Mouse (Mus musculus): ENCODE data around the gene Gm9821. TPM values are rescaled to one million over a fixed set of nuclear protein-coding genes. Genes with fewer than 3 reads are reported as not detected.

Gm9821 gene
- polyA plus RNA-seq, 1 experiment: 0.12 TPM

DNA sequence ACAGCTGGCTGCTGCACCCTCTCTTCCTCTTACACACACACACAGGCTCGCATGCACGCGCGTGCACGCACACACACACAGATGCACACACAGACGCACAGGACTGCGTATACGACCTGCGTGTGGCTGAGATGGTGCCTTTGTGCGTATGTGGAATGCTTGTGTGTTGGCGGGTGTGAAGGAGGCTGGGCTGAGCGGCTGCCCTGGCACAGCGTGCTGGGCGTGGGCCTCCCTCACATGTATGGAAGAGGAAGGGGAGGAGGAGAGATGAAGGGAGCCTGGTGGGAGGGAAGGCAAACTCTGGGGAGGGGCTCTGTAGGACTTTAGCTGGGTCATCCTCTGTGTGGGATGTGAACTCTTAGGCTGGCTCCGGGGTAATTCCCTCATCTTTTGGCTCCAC is 20.1 kb upstream of the Gm9821 start:
- DNase-seq (ENCODE audit: extremely low spot score in 1 of 2, low spot score in 1 of 2): peak in 1 of 2 experiments; percentile 79

DNA sequence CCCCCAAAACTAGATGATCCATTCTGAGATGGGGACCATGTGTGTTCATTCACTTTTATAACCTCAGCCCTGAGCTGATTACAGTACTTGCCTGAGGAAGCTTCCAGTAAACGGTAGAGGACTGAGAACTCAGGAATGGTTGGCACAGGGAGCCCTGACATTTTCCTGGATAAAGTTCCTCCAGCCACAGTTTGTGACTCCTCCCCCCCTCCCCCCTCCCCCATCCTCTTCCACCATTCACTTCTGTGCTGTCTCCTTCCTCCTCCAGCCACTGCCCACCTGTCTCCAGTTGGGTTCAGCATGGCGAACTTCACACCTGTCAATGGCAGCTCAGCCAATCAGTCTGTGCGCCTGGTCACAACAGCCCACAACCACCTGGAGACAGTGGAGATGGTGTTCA is 18.6 kb upstream of the Gm9821 start, which contains the start of gene Chrm4:
Gene Chrm4 (plus strand): TSS at position 301 of the 400 bp plus-strand sequence.
- DNase-seq (ENCODE audit: extremely low spot score in 1 of 2, low spot score in 1 of 2): no peak

DNA sequence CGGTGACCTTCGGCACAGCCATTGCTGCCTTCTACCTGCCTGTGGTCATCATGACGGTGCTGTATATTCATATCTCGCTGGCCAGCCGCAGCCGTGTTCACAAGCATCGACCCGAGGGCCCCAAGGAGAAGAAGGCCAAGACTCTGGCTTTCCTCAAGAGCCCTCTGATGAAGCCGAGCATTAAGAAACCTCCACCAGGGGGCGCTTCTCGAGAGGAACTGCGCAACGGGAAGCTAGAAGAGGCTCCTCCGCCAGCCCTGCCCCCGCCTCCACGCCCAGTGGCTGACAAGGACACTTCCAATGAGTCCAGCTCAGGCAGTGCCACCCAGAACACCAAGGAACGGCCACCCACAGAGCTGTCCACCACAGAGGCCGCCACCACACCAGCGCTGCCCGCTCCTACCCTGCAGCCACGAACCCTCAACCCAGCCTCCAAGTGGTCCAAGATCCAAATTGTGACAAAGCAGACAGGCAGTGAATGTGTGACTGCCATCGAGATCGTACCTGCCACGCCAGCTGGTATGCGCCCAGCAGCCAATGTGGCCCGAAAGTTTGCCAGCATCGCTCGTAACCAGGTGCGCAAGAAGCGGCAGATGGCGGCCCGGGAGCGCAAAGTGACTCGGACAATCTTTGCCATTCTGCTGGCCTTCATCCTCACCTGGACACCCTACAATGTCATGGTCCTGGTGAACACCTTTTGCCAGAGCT is 17.5 kb upstream of the Gm9821 start:
- DNase-seq (ENCODE audit: extremely low spot score in 1 of 2, low spot score in 1 of 2): peak in 1 of 2 experiments; percentile 92

DNA sequence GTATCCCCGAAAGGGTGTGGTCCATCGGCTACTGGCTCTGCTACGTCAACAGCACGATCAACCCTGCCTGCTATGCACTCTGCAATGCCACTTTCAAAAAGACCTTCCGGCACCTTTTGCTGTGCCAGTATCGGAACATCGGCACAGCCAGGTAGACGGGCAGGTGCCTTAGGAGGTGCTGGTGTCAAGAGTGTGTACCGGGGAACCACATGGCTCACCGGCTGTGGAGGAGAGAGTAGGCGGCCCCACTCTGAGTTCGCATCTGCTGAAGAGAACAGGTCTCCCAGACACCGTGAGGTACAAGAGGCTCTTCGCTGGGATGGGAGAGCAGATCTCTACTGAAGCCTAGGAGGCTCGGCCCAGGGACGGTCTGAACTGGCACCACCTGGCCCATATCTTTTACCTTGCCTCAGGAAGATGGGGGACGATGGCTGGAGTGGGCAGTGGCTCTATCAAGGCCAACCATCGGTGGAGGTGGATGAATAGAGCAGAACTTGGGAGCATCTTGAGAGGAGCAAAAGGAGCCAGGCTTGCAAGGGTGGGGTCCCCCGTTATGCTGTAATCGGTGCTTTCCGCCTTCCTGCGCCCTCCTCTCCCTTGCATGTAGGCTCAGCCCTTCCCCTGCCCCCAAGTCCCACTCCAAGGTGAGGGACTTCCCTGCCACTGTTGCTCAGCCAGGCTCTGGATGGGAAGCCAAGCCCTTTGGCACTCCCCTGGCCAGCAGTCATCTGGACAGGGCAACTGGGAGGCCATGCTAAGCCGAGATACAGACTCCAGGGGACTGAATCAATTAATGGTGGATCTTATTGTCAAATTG is 16.8 kb upstream of the Gm9821 start:
- no peak for DNase-seq (ENCODE audit: extremely low spot score in 1 of 2, low spot score in 1 of 2)

DNA sequence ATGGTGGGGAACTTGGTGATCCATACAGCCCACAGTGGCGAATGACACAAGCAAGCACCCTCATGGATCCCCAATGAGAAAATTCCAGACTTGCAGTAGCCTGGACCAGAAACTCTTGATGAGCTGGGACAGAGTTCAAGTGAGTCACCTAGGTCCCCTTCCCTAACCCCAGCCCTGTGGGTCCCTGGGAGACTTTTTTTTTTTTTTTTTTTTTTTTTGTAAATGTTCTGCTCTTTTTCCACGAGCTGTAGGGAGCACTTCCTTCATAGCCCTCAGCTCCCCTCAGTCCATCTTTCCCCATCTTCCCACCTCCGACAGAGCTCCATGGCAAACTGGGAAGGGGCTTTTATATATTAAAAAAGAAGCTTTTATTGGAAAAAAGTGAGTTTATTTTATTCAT is 16.0 kb upstream of the Gm9821 start:
- DNase-seq (ENCODE audit: extremely low spot score in 1 of 2, low spot score in 1 of 2): no peak

DNA sequence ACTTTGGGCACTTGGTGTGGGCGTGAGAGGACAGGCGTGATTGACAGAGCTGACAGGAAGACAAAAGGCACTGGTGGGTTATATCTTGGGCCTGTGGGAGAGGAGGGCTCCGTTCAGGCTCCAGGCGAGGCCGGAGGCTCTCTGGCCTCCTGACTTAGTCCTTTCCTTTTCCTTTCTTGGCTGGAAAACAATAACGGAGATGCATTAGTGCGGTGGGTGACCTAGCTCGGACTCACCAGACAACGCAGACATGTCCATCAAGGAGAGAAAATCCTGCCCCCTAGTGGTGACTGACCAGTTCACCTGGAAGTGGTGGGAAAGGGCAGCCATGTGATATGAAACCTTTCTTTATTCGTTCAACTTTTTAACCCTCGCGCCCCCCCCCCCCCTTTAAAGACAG is 15.6 kb upstream of the Gm9821 start:
- peak in 1 of 2 experiments; percentile 79 for DNase-seq (ENCODE audit: extremely low spot score in 1 of 2, low spot score in 1 of 2)

DNA sequence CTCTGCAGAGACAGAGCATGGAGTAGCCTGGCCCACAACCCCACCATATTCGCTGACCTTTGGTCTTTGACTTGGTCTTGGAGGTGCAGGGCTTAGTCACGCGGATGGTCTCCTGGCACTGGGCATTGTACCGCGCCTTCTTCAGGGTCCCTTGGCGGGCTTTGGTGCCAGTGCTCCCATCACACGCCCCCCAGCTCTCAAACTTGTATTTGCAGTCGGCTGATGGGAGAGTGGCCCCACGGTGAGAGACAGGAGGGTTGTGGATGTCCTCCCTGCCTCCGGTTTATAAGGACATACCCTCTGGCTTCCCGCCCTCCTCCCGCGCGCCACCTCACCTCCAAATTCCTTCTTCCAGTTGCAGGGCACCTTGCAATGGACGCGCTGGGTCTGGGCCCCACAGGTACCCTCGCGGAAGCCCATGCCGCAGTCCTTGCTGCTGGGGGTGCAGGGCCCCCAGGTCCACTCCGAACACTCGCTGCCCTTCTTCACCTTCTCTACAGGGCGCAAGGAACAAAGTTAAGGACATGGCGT is 14.7 kb upstream of the Gm9821 start:
- no peak for DNase-seq (ENCODE audit: extremely low spot score in 1 of 2, low spot score in 1 of 2)

DNA sequence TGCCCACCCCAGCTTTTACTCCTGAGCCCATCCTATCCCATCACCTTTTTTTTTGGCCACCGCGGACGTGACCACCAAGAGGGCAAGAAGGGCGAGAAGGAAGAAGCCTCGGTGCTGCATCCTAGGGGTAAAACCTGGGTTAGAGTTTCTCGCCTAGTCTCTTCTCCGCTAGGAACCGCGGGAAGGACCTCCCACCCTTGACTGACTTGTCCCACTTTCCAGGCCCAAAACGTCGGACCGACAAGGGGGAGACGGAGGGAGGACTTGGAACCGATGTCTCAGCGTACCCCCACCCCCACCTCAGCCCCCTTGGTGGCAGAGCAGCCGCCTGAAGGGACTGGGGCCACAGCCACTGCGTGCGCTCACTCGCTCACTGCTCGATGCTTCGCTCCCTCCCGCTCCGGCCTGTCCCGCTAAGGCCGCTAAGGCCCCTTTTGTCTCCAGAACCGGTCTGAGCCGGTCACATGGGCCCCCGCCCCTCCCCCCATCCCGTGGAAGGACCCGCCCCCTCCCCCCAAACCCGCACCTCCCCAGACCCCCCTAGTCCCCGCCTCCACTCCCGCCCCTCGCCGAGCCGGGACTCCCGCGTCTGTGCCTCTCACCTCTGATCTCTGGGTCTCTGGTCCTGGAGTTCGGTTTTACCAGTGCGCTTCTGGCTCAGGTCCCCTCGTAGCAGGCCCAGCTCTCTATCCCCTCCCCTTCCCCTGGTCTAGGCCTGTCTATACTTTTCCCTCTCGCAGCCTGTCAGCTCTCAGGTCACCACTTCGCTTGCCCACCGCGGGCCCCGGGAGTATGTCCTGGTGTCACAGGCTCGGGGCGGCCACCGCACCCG is 14.0 kb upstream of the Gm9821 start:
- DNase-seq (ENCODE audit: extremely low spot score in 1 of 2, low spot score in 1 of 2): peak in 1 of 2 experiments; percentile 14

DNA sequence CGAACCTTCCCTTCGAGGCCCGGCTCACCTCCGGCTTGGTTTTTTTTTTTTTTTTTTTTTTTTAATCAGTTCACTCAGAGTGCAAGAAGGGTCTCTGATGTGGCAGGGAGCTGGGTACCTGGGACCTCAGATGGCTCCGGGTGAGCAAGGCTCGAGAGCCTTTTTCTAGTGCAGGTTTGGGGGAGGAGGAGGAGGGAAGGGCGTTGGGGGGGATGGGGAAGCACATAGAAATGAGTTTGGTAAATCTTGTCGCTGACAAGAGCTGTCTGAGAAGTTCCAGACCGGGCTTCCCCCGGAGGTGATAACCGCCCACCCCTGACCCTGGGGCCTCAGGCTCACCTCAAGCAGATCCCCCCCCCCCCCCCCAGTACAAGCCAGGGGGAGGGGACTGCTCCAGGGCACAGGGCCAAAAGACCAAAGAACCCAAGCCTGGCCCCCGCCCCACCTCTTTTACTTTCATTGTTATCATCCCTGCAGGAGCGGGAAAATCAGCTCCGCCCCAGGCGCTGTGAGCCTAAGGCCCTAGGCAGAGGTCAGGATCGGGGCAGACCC is 13.3 kb upstream of the Gm9821 start, which contains the start of gene Mdk:
Gene Mdk (minus strand): TSS at position 138 of the 552 bp plus-strand sequence.
- DNase-seq (ENCODE audit: extremely low spot score in 1 of 2, low spot score in 1 of 2): no peak

DNA sequence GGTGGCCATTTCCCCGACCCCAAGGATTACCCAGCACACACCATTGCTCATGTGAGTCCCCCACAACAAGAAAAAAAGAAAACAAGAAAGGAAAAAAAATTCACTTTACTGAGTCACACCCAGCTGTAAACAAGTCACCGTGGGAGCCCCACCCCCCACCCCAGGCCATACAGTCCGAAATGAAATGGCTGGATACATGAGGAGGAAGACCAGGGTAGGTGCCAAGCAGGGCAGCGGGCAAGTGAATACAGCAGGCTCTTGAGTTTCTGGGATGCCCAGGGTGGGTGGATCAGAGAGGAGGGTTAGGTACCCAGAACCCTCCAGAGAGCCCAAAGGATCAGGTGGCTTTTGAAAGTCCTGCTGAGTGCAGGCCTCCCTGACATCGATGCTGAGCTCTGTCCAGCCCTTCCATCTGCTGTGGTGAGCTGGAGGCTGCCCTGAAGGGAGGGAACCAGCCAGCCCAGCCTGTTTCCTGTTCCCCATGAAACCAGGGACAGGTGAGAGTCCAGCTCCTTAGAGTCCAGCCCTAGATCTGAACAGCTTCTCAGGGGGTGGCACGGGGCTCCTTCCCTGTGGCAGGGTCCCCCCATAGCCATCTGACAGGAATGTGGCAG is 12.7 kb upstream of the Gm9821 start:
- no peak for DNase-seq (ENCODE audit: extremely low spot score in 1 of 2, low spot score in 1 of 2)

DNA sequence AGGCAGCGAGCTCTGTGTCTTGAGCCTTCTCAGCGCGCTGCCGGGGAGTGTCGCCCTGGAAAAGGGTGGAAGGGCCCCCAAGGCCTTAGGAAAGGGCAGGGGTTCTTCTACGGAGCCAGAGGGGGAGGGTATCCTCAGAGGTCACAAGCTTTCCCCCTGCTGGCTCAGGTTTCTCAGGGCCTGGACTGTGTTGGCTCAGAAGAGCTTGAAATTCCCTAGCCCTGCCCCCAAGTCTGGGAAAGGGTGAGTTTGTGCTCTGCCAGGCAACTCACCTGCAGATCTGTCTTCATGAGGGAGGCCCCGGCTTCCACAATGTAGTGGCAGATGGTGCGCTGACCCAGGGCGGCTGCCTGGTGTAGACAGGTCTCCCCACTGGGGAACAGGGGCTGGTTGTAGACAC is 12.0 kb upstream of the Gm9821 start:
- no peak for DNase-seq (ENCODE audit: extremely low spot score in 1 of 2, low spot score in 1 of 2)

DNA sequence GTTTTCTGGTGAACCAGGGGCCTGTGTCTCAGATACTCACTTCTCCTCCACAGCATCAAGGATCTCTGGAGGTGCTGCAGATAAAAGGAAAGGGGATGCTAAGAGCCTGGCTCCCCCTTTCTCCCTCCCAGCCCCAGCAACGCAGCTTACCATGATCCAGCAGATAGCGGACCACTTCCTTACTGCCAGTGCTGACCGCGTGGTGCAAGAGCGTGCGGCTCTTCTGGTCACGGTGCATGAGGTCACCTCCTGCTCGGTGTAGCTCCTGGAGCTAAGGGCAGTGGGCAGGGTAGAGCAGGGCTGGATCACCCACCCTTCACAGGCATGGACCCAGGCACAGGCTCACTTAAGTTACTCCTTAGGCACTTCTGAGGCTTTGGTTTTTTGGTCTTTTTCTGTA is 11.5 kb upstream of the Gm9821 start:
- DNase-seq (ENCODE audit: extremely low spot score in 1 of 2, low spot score in 1 of 2): no peak

DNA sequence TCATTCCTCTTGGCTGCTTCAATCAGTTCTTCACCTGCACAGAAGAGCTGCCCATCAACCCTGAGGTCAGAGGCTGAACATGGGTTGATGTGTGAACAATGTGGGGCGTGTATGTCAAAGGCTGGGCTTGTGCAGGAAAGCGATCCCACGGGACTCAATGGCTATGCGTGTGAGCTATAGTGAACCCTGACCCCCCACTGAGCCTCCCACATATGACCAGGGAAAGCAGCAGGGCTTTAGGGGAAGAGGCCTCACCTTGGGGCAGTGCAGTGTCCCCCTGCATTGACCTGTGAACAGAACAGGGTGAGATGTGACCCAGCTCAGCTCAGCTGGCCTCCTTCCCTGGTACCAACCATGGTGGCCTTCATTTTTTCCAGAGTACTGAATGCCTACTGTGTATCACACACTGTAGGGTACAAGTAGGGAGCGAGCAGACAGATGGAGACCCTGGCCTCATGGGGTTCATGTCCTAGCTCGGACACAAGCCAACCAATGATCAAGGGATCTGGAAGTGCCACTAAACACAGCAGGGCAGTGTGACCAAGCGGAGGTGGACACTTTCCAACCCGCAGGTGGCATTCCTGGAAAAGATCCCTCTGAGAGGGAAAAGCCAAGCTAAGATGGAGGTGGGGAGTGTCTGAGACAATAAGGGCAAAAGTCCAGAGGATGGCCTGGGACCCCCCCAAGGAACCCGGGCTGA is 10.5 kb upstream of the Gm9821 start:
- DNase-seq (ENCODE audit: extremely low spot score in 1 of 2, low spot score in 1 of 2): no peak

DNA sequence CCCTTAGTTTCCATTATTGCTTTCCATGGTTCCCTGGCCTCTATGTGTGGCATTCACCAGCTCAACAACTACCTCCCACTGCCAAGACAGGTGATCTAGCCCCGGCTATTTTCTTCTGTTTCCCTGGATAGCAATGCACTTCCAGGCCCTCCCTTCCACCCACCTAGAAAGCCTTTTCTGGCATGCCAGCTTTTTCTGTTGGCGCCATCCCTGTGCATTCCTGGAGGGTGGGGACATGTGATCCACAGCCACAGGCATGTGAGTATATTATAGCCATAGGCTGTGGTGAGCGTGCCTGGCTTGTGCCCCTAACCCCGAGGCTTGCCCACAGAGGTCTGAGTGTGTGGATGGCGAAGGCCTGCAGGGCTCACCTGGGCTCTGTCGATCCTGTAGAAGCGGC is 9.3 kb upstream of the Gm9821 start:
- DNase-seq (ENCODE audit: extremely low spot score in 1 of 2, low spot score in 1 of 2): peak in 1 of 2 experiments; percentile 75

DNA sequence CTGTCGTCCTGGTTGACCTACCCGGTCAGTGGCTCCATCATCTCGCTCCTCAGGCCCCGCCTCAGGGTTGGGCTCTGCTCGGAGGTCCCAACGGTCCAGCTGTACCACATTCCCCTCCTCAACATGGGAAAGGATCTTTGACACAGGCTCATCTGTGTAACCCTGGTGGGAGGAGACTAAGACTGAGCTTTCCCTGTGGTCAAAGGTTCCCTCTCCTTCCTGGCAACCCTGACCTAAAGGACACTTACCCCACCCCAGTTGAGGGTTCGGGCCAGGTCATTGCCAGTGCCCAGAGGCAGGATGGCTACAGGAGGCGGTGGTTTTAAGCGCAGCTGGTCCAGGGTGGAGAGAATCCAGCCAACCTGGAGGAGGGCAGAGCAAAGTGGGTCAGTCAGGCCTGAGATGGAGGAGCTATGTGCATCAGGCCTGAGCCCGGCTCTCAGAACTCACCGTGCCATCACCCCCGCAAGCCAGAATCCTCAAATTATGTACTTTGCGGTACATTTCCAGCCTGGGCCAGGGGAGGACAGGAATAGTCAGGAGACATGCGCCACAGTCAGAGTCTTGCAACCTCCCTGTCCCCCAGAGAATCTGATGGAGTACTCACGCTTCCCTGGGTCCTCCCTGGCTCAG is 6.1 kb upstream of the Gm9821 start:
- DNase-seq (ENCODE audit: extremely low spot score in 1 of 2, low spot score in 1 of 2): no peak

DNA sequence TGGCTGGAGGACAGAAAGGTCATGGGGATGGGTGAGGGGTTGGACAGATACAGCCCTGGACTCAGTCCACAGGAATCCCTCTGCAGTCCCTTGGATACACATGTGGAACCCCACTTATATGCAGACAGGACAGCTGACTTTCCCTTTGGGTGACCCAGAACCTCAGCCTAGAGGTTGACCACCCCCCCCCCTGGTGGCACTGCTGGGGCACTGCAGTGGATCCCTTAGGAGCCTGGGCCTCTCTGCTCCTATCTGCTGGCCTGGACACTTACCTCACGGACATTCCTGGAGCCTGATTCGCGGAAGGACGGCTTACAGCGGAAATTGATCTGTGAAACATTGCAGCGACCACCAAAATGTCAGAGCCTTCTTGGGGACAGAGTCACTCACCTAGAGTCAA is 3.1 kb upstream of the Gm9821 start:
- no peak for DNase-seq (ENCODE audit: extremely low spot score in 1 of 2, low spot score in 1 of 2)

DNA sequence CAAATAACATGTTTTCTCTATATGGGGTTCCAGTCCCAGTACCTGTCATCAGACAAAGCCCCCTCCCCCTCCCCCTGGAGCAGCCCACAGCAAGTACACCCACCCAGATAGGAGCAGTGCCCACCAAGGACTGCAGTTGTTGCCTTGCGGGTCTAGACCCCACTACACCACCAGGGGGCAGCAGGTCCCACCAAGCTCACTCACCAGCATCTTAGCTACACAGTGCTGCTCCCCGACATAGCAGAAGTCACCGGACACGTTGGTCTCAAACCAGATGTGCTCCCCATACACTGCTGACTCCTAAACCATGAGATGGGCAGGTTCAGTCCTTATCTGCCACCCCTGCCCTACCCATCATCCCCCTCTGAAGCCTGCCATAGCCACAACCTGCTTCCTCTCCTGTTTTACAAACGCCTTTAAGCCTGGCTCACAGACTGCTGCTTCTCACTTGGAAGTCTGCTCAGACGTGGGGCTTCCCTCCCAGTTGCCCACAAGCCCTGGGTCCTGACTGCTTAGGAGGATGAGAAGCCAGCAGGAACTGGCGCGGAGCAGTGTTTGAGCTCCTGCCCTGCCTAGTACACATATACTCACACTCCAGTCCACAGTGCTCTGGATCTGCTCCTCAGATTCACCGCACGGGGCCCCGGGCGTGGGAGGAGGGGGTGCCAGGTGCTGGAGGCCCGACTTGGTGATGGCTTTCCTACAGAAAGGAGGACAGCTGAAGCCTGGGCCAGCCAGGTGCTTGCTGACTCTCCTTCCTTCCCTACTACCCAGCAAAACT is 1.1 kb upstream of the Gm9821 start:
- peak in 1 of 2 experiments; percentile 87 for DNase-seq (ENCODE audit: extremely low spot score in 1 of 2, low spot score in 1 of 2)

DNA sequence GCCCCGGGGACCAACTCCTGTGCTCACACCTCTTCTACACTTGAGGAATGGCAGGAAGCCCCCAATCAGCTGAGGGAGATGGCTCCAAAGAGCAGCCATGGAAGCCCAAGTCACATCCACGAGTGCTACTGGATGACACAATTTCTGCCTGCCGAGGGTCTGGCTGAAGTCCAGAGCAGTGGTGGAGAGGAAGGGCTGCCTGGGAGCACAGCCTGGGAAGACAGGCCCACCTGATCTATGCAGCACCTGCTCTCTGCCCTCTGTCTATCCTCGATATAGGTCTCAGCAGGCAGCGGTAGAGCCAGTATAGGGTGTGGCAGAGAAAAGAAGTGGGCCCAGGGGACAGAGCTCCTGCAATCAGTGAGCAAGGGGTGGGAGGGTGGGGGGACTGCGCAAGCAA is 1.3 kb downstream of the Gm9821 start:
- no peak for DNase-seq (ENCODE audit: extremely low spot score in 1 of 2, low spot score in 1 of 2)

Data from frontal cortex, adult 2 months (tissue).